Mouse (Mus musculus): ENCODE measurements around the gene Vmn1r82. TPM values are rescaled to one million over a fixed set of nuclear protein-coding genes. Genes with fewer than 3 reads are reported as not detected.

Gene Vmn1r82
- total RNA-seq (2014; fragmentation: Nextera tagmentation), result not detected in 2 replicates
- not detected in 2 replicates for total RNA-seq (2017)

- no peak for ATAC-seq (replicated peaks; ENCODE audit: low FRiP score, low TSS enrichment, poor library complexity, severe bottlenecking)
These were observed at the start of gene Vmn1r82 for GRCm38 (mm10) chr7:12300130-12300529. Vmn1r82 (plus strand) TSS chr7:12300430.

GRCm38 (mm10) chr7:12268169-12268568 is 32.1 kb upstream of the Vmn1r82 start, which contains the start of gene Vmn1r81:
Vmn1r81 (minus strand) TSS chr7:12268269.
- ATAC-seq (replicated peaks; ENCODE audit: low FRiP score, low TSS enrichment, poor library complexity, severe bottlenecking), result no peak

GRCm38 (mm10) chr7:12329381-12329780 is 29.2 kb downstream of the Vmn1r82 start, which contains the start of gene Vmn1r83:
Vmn1r83 (minus strand) TSS chr7:12329481.
- no peak for ATAC-seq (replicated peaks; ENCODE audit: low FRiP score, low TSS enrichment, poor library complexity, severe bottlenecking)

Other genes with a start within 250 kb of the Vmn1r82 start
- not detected in 2 replicates for gene Vmn1r78, start 150.2 kb upstream of the Vmn1r82 start, total RNA-seq (2014; fragmentation: Nextera tagmentation)
- not detected in 2 replicates for gene Vmn1r78, start 150.2 kb upstream of the Vmn1r82 start, total RNA-seq (2017)
- not detected in 2 replicates for gene Vmn1r79, start 129.2 kb upstream of the Vmn1r82 start, total RNA-seq (2014; fragmentation: Nextera tagmentation)
- not detected in 2 replicates for gene Vmn1r79, start 129.2 kb upstream of the Vmn1r82 start, total RNA-seq (2017)
- not detected in 2 replicates for gene Vmn1r80, start 111.1 kb upstream of the Vmn1r82 start, total RNA-seq (2014; fragmentation: Nextera tagmentation)
- gene Vmn1r80, start 111.1 kb upstream of the Vmn1r82 start, total RNA-seq (2017), result not detected in 2 replicates
- gene Vmn1r81, start 32.2 kb upstream of the Vmn1r82 start, total RNA-seq (2014; fragmentation: Nextera tagmentation), result not detected in 2 replicates
- gene Vmn1r81, start 32.2 kb upstream of the Vmn1r82 start, total RNA-seq (2017), result not detected in 2 replicates
- not detected in 2 replicates for gene Vmn1r83, start 29.1 kb downstream of the Vmn1r82 start, total RNA-seq (2014; fragmentation: Nextera tagmentation)
- gene Vmn1r83, start 29.1 kb downstream of the Vmn1r82 start, total RNA-seq (2017), result not detected in 2 replicates
- not detected in 2 replicates for gene Vmn1r84, start 68.8 kb downstream of the Vmn1r82 start, total RNA-seq (2014; fragmentation: Nextera tagmentation)
- not detected in 2 replicates for gene Vmn1r84, start 68.8 kb downstream of the Vmn1r82 start, total RNA-seq (2017)
- gene Zfp551, start 122.3 kb downstream of the Vmn1r82 start, total RNA-seq (2014; fragmentation: Nextera tagmentation), result 2.9 and 3.6 TPM in 2 replicates
- gene Zfp551, start 122.3 kb downstream of the Vmn1r82 start, total RNA-seq (2017), result 2.8 and 3.4 TPM in 2 replicates
- gene Zfp606, start 177.9 kb downstream of the Vmn1r82 start, total RNA-seq (2014; fragmentation: Nextera tagmentation), result 4.5 and 4.7 TPM in 2 replicates
- gene Zfp606, start 177.9 kb downstream of the Vmn1r82 start, total RNA-seq (2017), result 8.9 and 10.1 TPM in 2 replicates
- not detected in 2 replicates for gene 2900092C05Rik, start 212.1 kb downstream of the Vmn1r82 start, total RNA-seq (2014; fragmentation: Nextera tagmentation)
- gene 2900092C05Rik, start 212.1 kb downstream of the Vmn1r82 start, total RNA-seq (2017), result not detected in 2 replicates